Mouse (Mus musculus): Measurements from ENCODE around the gene Atp23. TPM values are rescaled to one million over a fixed set of nuclear protein-coding genes. Genes with fewer than 3 reads are reported as not detected.

The Atp23 gene
- total RNA-seq (2014; rRNA removed) (11.8 and 13.7 TPM in 2 replicates), polyA plus RNA-seq (2015; fragmentation: Nextera tagmentation; extraction: Ambion mirVana) (14.6 and 16.7 TPM in 2 replicates)

GRCm38 (mm10) chr10:126900821-126901487, at the start of gene Atp23:
Gene Atp23, minus strand, starts transcription at chr10:126901355.
- no peaks in the 10 kb centered on the region for H3K9me3 ChIP-seq (ENCODE audit: low read length)
- DNase-seq (peak; percentile 84), ATAC-seq (peak; percentile 81)
- no peaks in the 10 kb centered on the region for H3K27me3 ChIP-seq (ENCODE audit: insufficient read depth, low read length)
- TF ChIP-seq CTCF (IDR thresholded peaks at IDR 0.05; ENCODE audit: low read depth), result 0 out of 2 replicates have a peak, but pooled peaks have one; percentile 6
- 0 out of 2 replicates have a peak, but pooled peaks cover 6% of the 10 kb centered on the region for H3K4me1 ChIP-seq (ENCODE audit: insufficient read depth)
- peak within 1 kb of the TSS; percentile 64 for H3K9ac ChIP-seq
- peak within 1 kb of the TSS; percentile 98 for H3K4me2 ChIP-seq (ENCODE audit: low read depth)
- 0 out of 2 replicates have a peak, but pooled peaks cover 7% of the 10 kb centered on the region for H3K36me3 ChIP-seq (ENCODE audit: insufficient read depth)
- peak within 1 kb of the TSS; percentile 66 for H3K4me3 ChIP-seq (ENCODE audit: low read depth, low read length)
- 0 out of 2 replicates have a peak within 1 kb of the TSS, but pooled peaks have one; percentile 21 for H3K27ac ChIP-seq (ENCODE audit: low read depth, low read length)
- WGBS, result 2% methylated on average over 52 of the region's 56 CpGs

- H3K9ac ChIP-seq, result no peak overlapping the region
- H3K4me2 ChIP-seq (ENCODE audit: low read depth), result no peak overlapping the region
- H3K36me3 ChIP-seq (ENCODE audit: insufficient read depth), result no peaks in the 10 kb centered on the region
- H3K27me3 ChIP-seq (ENCODE audit: insufficient read depth, low read length), result no peaks in the 10 kb centered on the region
- H3K4me1 ChIP-seq (ENCODE audit: insufficient read depth), result no peaks in the 10 kb centered on the region
- no peak overlapping the region for H3K4me3 ChIP-seq (ENCODE audit: low read depth, low read length)
- 94% methylated on average over 4 of the region's 4 CpGs for WGBS
- TF ChIP-seq CTCF (IDR thresholded peaks at IDR 0.05; ENCODE audit: low read depth), result no peak
- H3K27ac ChIP-seq (ENCODE audit: low read depth, low read length), result no peak overlapping the region
- ATAC-seq, result no peak
- DNase-seq, result no peak
- 0 out of 2 replicates have a peak, but pooled peaks cover 3% of the 10 kb centered on the region for H3K9me3 ChIP-seq (ENCODE audit: low read length)
Observed at GRCm38 (mm10) chr10:126950572-126950971, 49.4 kb upstream of the Atp23 start.

- Histone ChIP-seq H3K4me2 (ENCODE audit: low read depth) (no peak overlapping the region), H3K27ac (ENCODE audit: low read depth, low read length) (no peak overlapping the region), H3K27me3 (ENCODE audit: insufficient read depth, low read length) (no peaks in the 10 kb centered on the region), H3K4me1 (ENCODE audit: insufficient read depth) (no peaks in the 10 kb centered on the region), H3K4me3 (ENCODE audit: low read depth, low read length) (no peak overlapping the region), H3K9ac (no peak overlapping the region), H3K9me3 (ENCODE audit: low read length) (0 out of 2 replicates have a peak, but pooled peaks cover 3% of the 10 kb centered on the region), H3K36me3 (ENCODE audit: insufficient read depth) (no peaks in the 10 kb centered on the region)
- TF ChIP-seq CTCF (IDR thresholded peaks at IDR 0.05; ENCODE audit: low read depth), result no peak
- 70% methylated on average over 5 of the region's 5 CpGs for WGBS
- no peak for ATAC-seq
- no peak for DNase-seq
Observed at GRCm38 (mm10) chr10:126949824-126950223, 48.7 kb upstream of the Atp23 start.

- H3K4me2 ChIP-seq (ENCODE audit: low read depth), result no peak overlapping the region
- DNase-seq (no peak), ATAC-seq (no peak)
- no peaks in the 10 kb centered on the region for H3K36me3 ChIP-seq (ENCODE audit: insufficient read depth)
- 91% methylated on average over 5 of the region's 5 CpGs for WGBS
- H3K27ac ChIP-seq (ENCODE audit: low read depth, low read length), result no peak overlapping the region
- H3K4me1 ChIP-seq (ENCODE audit: insufficient read depth), result no peaks in the 10 kb centered on the region
- TF ChIP-seq CTCF (IDR thresholded peaks at IDR 0.05; ENCODE audit: low read depth), result no peak
- no peak overlapping the region for H3K4me3 ChIP-seq (ENCODE audit: low read depth, low read length)
- 0 out of 2 replicates have a peak, but pooled peaks cover 3% of the 10 kb centered on the region for H3K9me3 ChIP-seq (ENCODE audit: low read length)
- H3K27me3 ChIP-seq (ENCODE audit: insufficient read depth, low read length), result no peaks in the 10 kb centered on the region
- no peak overlapping the region for H3K9ac ChIP-seq
Observed at GRCm38 (mm10) chr10:126945531-126945930, 44.4 kb upstream of the Atp23 start.

- no peak overlapping the region for H3K4me2 ChIP-seq (ENCODE audit: low read depth)
- no peak for DNase-seq
- no peak for TF ChIP-seq CTCF (IDR thresholded peaks at IDR 0.05; ENCODE audit: low read depth)
- H3K4me3 ChIP-seq (ENCODE audit: low read depth, low read length), result no peak overlapping the region
- 79% methylated on average over 7 of the region's 7 CpGs for WGBS
- no peak overlapping the region for H3K27ac ChIP-seq (ENCODE audit: low read depth, low read length)
- ATAC-seq, result no peak
- H3K9ac ChIP-seq, result no peak overlapping the region
- H3K4me1 ChIP-seq (ENCODE audit: insufficient read depth), result no peaks in the 10 kb centered on the region
- no peaks in the 10 kb centered on the region for H3K36me3 ChIP-seq (ENCODE audit: insufficient read depth)
- H3K9me3 ChIP-seq (ENCODE audit: low read length), result no peaks in the 10 kb centered on the region
- no peaks in the 10 kb centered on the region for H3K27me3 ChIP-seq (ENCODE audit: insufficient read depth, low read length)
Observed at GRCm38 (mm10) chr10:126940949-126941348, 39.8 kb upstream of the Atp23 start.

- DNase-seq, result peak; percentile 78
- Histone ChIP-seq H3K9ac (peak overlapping the region; percentile 39), H3K36me3 (ENCODE audit: insufficient read depth) (no peaks in the 10 kb centered on the region), H3K9me3 (ENCODE audit: low read length) (no peaks in the 10 kb centered on the region), H3K4me3 (ENCODE audit: low read depth, low read length) (no peak overlapping the region), H3K4me2 (ENCODE audit: low read depth) (no peak overlapping the region), H3K27ac (ENCODE audit: low read depth, low read length) (peak overlapping the region; percentile 90), H3K4me1 (ENCODE audit: insufficient read depth) (peaks cover 5% of the 10 kb centered on the region), H3K27me3 (ENCODE audit: insufficient read depth, low read length) (no peaks in the 10 kb centered on the region)
- TF ChIP-seq CTCF (IDR thresholded peaks at IDR 0.05; ENCODE audit: low read depth), result 0 out of 2 replicates have a peak, but pooled peaks have one; percentile 1
- 45% methylated on average over 18 of the region's 18 CpGs for WGBS
- ATAC-seq, result peak; percentile 87
Observed at GRCm38 (mm10) chr10:126935556-126936381, 34.6 kb upstream of the Atp23 start.
